Mouse (Mus musculus): ENCODE measurements at regions not wholly inside any gene's neighbourhood (a gene's known extent, or its start where the extent isn't known, plus 50 kb on each side); places are given as distances from the start of the nearest gene placed in this dataset.

GRCm38 (mm10) chrX:140164859-140165258 lies 102.2 kb downstream of the Pih1h3b start:
- DNase-seq (ENCODE audit: low spot score in 2 of 2), result no peak

DNA sequence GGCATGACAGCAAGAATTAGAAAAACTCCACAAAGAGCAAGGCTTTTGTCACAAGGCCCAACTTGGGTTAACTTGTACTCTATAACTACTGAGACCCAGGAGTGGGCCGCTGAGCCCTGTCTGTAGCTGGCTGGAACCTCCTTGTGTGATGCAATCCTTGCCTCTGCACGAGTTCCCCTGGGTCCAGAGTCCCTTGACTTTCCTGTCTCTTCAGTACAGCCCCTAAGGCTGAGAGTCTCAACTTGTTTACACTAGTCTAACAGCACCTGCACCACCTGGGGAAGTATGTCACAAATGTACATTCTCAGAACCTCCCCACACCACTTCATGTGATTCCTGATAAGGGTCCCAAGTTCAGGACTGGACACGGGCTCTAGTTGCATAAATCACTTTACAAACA lies 103.3 kb downstream of the Pih1h3b start:
- no peak for DNase-seq (ENCODE audit: low spot score in 2 of 2)

GRCm38 (mm10) chrX:140179850-140180249 lies 117.2 kb downstream of the Pih1h3b start:
- DNase-seq (ENCODE audit: low spot score in 2 of 2), result peak in 1 of 2 experiments; percentile 2

GRCm38 (mm10) chrX:140183003-140183402 lies 120.3 kb downstream of the Pih1h3b start:
- no peak for DNase-seq (ENCODE audit: low spot score in 2 of 2)

- no peak for DNase-seq (ENCODE audit: low spot score in 2 of 2)
Observed at GRCm38 (mm10) chrX:140203676-140204075, 138.4 kb upstream of the Frmpd3 start.

- DNase-seq (ENCODE audit: low spot score in 2 of 2), result no peak
Observed at GRCm38 (mm10) chrX:140208791-140209190, 133.3 kb upstream of the Frmpd3 start.

- no peak for DNase-seq (ENCODE audit: low spot score in 2 of 2)
Observed at GRCm38 (mm10) chrX:140212644-140213361, 129.3 kb upstream of the Frmpd3 start.

GRCm38 (mm10) chrX:140214198-140214849 lies 127.7 kb upstream of the Frmpd3 start:
- DNase-seq (ENCODE audit: low spot score in 2 of 2), result peak in 1 of 2 experiments; percentile 13

DNA sequence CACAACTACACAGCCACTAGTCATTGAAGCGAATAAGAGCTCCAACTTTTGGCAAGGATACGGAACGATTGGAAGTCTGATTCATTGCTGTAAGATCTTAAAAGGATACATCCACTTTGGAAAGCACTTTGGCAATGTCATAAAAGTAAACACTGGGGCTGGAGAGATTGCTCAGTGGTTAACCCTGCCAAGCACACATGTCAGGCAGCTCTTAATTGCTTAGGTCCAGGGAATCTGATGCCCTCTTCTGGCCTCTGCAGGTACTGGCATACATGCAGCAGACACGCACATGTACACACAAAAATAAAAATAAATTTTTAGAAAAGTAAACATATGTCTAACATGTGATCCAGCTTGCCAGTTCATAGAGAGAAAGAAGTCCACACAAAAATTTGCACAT lies 86.3 kb upstream of the Frmpd3 start:
- no peak for DNase-seq (ENCODE audit: low spot score in 2 of 2)

DNA sequence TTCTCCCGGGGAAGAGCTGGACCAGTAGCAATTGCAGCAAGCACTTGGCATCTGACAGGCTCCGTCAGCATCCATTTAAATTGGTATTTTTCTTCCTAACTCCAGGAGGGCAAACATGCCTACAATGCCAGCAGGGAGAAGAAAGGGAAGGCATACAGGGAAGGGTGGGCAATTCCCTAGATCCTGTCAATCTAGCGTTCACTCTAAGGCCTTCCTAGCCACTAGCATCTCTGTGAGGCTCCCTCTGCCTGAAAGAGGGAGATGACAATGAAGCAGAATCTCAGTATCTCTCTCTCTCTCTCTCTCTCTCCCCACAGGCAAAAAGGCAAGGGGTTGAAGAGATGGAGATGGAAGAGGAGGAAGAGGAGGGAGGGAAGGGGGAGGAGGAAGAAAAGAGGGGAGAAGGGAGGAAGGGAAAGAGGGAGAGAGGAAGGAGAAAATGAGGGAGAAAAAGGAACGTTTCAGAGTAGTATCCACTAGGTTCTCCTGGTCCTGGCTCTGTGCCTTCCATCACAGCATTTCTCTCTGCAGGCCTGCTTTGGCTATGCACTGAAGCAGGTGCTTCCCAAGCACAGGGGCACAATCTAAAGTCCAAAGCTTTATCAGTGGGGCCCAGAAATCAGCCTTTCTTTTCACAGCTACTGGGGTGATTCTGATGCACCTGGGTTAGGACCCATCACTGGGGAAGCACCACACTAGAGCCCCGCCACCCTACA lies 72.2 kb upstream of the Frmpd3 start:
- no peak for DNase-seq (ENCODE audit: low spot score in 2 of 2)

DNA sequence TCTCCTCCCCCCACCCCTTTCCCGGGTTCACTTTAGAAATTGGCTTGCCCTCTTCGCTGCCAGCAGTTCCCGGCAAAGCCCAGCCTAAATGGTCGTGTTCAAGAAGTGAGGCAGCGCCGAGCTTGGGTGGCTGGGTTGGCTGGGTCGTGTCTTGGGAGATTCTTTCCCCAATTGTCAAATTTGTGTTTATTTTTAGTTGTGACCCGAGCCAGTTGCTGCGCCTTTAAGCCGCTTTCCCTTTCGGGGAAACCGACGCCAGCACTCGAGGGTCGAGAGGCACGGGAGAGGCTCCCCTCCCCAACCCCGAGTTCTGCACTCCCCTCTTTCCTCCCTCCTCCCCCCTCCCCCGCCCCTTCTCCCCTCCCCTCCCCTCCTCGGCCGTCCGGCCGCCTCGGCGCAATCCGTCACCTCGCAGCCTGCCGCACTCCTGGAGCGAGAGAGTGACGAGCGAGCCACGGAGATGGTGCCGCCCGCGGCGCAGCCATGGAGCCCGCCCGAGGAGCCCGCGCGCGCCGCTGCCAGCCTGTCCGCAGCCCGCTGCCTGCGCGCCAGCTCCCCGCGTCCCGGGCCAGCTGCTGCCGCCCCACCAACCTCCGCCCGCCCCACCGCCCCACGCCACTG lies 64.6 kb upstream of the Frmpd3 start:
- DNase-seq (ENCODE audit: low spot score in 2 of 2), result no peak

DNA sequence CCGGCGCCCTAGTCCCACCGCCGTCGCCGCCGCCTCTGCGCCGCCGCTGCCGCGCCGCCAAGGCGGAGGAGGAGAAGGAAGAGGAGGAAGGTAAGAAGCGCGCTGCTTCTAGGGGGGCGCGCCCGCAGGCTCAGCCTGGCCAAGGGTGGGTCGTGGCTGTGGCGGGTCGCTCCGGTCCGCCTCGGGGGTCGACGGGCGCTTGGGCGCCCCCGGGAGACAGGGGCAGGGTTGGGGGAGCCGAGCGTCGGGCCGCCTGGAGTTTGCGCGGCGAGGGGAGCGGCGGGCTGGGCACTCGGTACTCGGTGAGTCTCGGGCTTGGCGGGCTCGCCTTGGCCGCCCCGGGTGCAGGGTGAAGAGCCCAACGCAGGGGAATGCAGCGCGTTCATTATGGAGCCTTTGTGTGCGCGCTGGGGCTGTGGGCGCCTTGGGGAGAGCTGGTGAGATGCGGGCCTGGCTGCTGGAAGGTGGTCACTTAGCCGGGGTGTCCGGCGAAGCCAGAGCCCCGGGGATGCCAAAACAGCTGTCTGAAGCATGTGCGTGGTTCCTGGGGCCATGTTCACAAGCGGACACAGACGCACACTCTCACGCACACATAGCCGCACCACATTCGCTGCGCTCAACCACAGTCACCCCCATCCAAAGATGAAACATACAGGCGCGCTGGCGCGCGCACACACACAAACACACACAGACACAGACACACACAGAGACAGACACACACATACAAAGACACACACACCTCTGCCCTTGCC lies 63.9 kb upstream of the Frmpd3 start:
- no peak for DNase-seq (ENCODE audit: low spot score in 2 of 2)

GRCm38 (mm10) chrX:140279266-140279665 lies 62.8 kb upstream of the Frmpd3 start:
- DNase-seq (ENCODE audit: low spot score in 2 of 2), result no peak

- peak in 1 of 2 experiments; percentile 7 for DNase-seq (ENCODE audit: low spot score in 2 of 2)
Observed at GRCm38 (mm10) chrX:140280016-140280415, 62.0 kb upstream of the Frmpd3 start.

All from right cerebral cortex, postnatal 36 days (tissue).